Mouse (Mus musculus): Measurements from ENCODE around the gene Rps21.

- TF ChIP-seq CTCF (IDR thresholded peaks at IDR 0.05; ENCODE audit: low read depth, low read length), result no peak
- TF ChIP-seq POLR2A (IDR thresholded peaks at IDR 0.05; ENCODE audit: insufficient read depth, low read length), result no peak
- no peak for TF ChIP-seq EP300 (IDR thresholded peaks at IDR 0.05; ENCODE audit: insufficient read depth, low read depth, low read length)
Measured at GRCm38 (mm10) chr2:180256296-180257000, 729 bp upstream of the Rps21 start.
